Mouse (Mus musculus): ENCODE data around the gene Gprin1. TPM values are rescaled to one million over a fixed set of nuclear protein-coding genes. Genes with fewer than 3 reads are reported as not detected.
A peak's percentile ranks its signal among the peaks of the same experiment; 100 is the strongest.

Gprin1 gene
- polyA plus RNA-seq, 1 experiment from 2014 or later: 0.17 TPM

GRCm38 (mm10) chr13:54749061-54749863 lies 412 bp downstream of the Gprin1 start:
- H3K27me3 ChIP-seq: peaks cover 21% of the 10 kb centered on the region
- TF ChIP-seq CTCF (IDR thresholded peaks at IDR 0.05): no peak
- ChIA-PET POLR2A (no interaction called here), CTCF (no interaction called here)
- no peak for DNase-seq (ENCODE audit: low read depth, low spot score)
- peak; percentile 33 for ATAC-seq
- in situ Hi-C loops (cut with MboI; ENCODE audit: low pct_unique_long_range_greater_than_20kb): no loop called here

DNA sequence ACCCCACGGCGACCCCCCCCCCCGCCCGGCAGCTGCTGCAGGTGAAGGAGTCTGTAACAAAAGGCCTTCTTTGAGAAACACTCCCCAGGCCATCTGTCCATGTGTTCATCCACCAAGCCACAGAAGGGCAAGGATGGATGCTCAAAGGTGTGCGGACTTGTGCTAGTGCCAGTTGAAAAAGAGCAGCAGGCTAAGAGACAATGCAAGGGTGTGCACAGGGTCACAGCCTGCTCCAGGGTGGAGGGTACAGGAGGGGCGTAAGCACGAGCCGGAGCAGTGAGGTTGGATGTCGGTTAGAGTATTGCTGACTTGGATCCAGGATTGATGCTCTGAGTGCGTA lies 983 bp downstream of the Gprin1 start:
- no peak for TF ChIP-seq CTCF (IDR thresholded peaks at IDR 0.05)
- ChIA-PET POLR2A (no interaction called here), CTCF (no interaction called here)
- DNase-seq (ENCODE audit: low read depth, low spot score): no peak
- ATAC-seq: no peak
- peaks cover 20% of the 10 kb centered on the region for H3K27me3 ChIP-seq
- in situ Hi-C loops (cut with MboI; ENCODE audit: low pct_unique_long_range_greater_than_20kb): no loop called here

DNA sequence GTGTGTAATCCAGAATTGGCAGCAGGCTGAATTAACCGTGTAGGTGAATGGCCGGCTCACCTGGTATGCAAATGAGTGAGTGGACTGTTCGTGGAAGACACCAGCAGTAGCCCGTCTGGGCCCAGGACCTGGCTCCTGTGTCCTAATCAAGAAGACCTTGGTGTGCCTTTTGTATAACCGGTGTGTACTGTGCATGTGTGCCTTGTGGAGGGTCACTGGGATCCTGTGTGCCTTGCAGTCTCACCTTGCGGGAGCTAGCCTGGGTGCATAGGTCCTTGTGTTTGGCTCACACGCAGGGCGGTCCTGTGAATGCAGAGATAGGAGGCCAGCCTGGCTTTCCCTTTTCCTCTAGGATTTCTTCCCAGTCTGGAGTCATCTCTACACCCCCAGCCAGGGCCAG lies 1.5 kb downstream of the Gprin1 start:
- ATAC-seq (no peak), DNase-seq (ENCODE audit: low read depth, low spot score) (no peak)
- TF ChIP-seq CTCF (IDR thresholded peaks at IDR 0.05): no peak
- CTCF ChIA-PET: no interaction called here
- H3K27me3 ChIP-seq: peaks cover 16% of the 10 kb centered on the region
- in situ Hi-C loops (cut with MboI; ENCODE audit: low pct_unique_long_range_greater_than_20kb): no loop called here
- POLR2A ChIA-PET: no interaction called here

- ChIA-PET CTCF (no interaction called here), POLR2A (no interaction called here)
Observed at GRCm38 (mm10) chr13:54746896-54747295, 2.8 kb downstream of the Gprin1 start.

DNA sequence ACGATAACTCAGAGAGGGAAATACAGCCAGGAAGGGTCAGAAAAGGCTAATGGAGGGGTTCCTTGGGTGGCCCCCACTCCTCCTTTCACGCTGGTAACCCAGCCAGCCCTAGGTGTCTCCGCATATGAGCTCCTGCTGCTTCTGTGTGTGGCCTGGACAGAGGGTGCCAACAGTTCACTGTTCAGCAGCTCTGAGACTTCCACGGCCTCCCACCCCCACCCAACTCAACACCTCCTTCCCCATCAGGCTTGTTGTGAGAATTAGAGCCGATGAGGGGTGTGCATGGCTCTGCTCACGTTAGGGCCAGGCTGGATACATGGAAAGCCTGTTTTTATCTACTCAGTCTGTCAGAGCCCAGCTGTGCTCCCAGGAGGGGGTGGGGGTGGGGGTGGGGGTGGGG lies 3.6 kb downstream of the Gprin1 start:
- ChIA-PET CTCF (no interaction called here), POLR2A (no interaction called here)
- TF ChIP-seq CTCF (IDR thresholded peaks at IDR 0.05): no peak
- in situ Hi-C loops (cut with MboI; ENCODE audit: low pct_unique_long_range_greater_than_20kb): no loop called here
- H3K27me3 ChIP-seq: peaks cover 17% of the 10 kb centered on the region
- DNase-seq (ENCODE audit: low read depth, low spot score) (no peak), ATAC-seq (no peak)

More at GRCm38 (mm10) chr13:54746896-54747295, 2.8 kb downstream of the Gprin1 start:
- DNase-seq (ENCODE audit: low read depth, low spot score) (no peak), ATAC-seq (no peak)
- TF ChIP-seq CTCF (IDR thresholded peaks at IDR 0.05): no peak
- peaks cover 16% of the 10 kb centered on the region for H3K27me3 ChIP-seq
- in situ Hi-C loops (cut with MboI; ENCODE audit: low pct_unique_long_range_greater_than_20kb): no loop called here

GRCm38 (mm10) chr13:54738213-54738601 lies 11.5 kb downstream of the Gprin1 start:
- CTCF ChIA-PET: no interaction called here
- POLR2A ChIA-PET: no interaction called here
- H3K27me3 ChIP-seq: peaks cover 57% of the 10 kb centered on the region
- in situ Hi-C loops (cut with MboI; ENCODE audit: low pct_unique_long_range_greater_than_20kb): no loop called here
- DNase-seq (ENCODE audit: low read depth, low spot score): no peak
- TF ChIP-seq CTCF (IDR thresholded peaks at IDR 0.05): no peak
- no peak for ATAC-seq

- ATAC-seq: no peak
Observed at GRCm38 (mm10) chr13:54737488-54738212, 12.0 kb downstream of the Gprin1 start.

DNA sequence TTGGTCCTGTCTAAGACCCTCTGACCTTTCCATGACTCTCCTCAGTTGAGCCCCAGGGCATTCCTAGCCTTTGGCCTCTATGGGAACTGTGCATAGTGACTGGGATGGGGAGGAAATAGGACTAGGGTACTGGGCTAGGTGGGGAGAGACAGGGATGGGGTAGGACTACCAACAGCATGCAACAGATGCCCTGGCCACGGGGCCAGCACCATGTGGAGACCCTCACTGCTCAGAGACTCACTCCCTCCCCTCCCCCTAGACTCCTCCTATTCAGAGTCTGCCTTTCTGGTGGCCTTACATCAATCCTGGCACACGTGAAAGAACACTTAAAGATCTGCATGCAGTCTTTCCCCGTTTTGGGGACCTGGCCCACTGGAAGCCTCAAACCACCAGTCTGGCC lies 12.7 kb downstream of the Gprin1 start:
- no peak for ATAC-seq

More at GRCm38 (mm10) chr13:54737488-54738212, 12.0 kb downstream of the Gprin1 start:
- no peak for TF ChIP-seq CTCF (IDR thresholded peaks at IDR 0.05)
- peaks cover 59% of the 10 kb centered on the region for H3K27me3 ChIP-seq
- CTCF ChIA-PET: no interaction called here
- no peak for DNase-seq (ENCODE audit: low read depth, low spot score)
- POLR2A ChIA-PET: no interaction called here
- in situ Hi-C loops (cut with MboI; ENCODE audit: low pct_unique_long_range_greater_than_20kb): no loop called here

DNA sequence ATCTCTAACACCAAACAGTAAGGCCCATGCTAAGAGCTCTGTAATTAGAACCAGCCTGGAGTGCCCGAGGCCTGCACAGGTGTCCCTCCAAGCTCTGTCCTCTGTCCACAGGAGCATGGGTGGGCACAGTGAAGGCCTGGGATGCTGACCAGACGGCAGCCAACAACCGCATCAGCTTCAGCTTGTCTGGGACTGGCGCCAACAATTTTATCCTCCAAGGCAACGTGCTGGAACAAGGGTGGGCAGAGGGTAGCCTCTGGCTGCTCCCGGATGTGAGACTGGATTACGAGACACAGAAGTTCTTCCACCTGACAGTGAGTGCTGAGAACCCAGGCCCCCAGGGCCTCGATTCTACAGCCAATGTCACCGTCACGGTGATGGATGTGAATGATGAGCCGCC lies 23.5 kb downstream of the Gprin1 start:
- ChIA-PET CTCF (no interaction called here), POLR2A (no interaction called here)
- no peak for ATAC-seq
- no peak for TF ChIP-seq CTCF (IDR thresholded peaks at IDR 0.05)
- H3K27me3 ChIP-seq: peaks cover 10% of the 10 kb centered on the region
- no peak for DNase-seq (ENCODE audit: low read depth, low spot score)
- in situ Hi-C loops (cut with MboI; ENCODE audit: low pct_unique_long_range_greater_than_20kb): no loop called here

More for the DNA sequence above, 12.7 kb downstream of the Gprin1 start:
- no peak for DNase-seq (ENCODE audit: low read depth, low spot score)
- ChIA-PET POLR2A (interaction anchor here (0.6 kb wide), 1 partner anchor 25 kb away, joined by 3 read pairs; no protein-coding TSS in a partner anchor), CTCF (no interaction called here)
- in situ Hi-C loops (cut with MboI; ENCODE audit: low pct_unique_long_range_greater_than_20kb): no loop called here
- H3K27me3 ChIP-seq: peaks cover 54% of the 10 kb centered on the region
- no peak for TF ChIP-seq CTCF (IDR thresholded peaks at IDR 0.05)

DNA sequence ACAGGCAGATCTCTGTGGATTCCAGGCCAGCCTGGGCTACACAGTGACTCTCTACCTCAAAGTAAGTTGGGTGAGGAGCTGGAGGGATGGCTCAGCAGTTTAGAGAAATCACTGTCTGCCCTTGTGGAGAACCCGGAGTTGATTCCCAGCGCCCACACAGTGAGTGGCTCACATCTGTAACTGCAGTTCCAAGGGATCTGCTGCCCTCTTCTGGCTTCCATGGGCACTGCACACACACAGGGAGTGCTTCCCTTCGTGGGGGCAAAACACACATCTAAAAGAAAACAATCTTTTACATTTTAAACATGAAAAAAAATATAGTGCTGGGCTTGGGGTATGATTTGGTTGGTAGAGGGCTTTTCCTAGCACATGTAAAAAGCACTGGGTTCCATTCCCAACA lies 26.5 kb downstream of the Gprin1 start:
- ATAC-seq (no peak), DNase-seq (ENCODE audit: low read depth, low spot score) (no peak)
- CTCF ChIA-PET: no interaction called here
- peaks cover 21% of the 10 kb centered on the region for H3K27me3 ChIP-seq
- POLR2A ChIA-PET: no interaction called here
- no peak for TF ChIP-seq CTCF (IDR thresholded peaks at IDR 0.05)
- in situ Hi-C loops (cut with MboI; ENCODE audit: low pct_unique_long_range_greater_than_20kb): no loop called here

DNA sequence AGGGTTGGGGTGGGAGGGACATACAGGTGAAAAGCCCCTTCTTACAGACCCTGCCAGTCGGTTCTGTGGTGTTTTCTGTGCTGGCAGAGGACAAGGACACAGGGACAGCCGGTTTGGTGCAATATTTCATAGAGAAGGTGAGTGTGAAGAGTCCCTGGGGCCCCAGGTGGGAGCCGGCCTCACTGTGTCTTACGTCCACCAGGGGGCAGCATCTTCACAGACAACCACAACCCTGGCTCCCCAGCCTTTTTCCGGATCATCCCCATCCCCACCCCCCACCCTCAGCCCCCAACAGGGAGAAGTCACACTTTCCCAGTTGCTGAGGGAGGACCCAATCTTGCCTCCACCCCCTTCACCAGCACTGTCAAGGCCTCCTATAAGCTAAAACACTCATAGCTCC lies 32.8 kb downstream of the Gprin1 start:
- ChIA-PET POLR2A (no interaction called here), CTCF (interaction anchor here (1.0 kb wide), 1 partner anchor 16 kb away, joined by 3 read pairs; the partner anchor contains the start of gene Cdhr2)
- DNase-seq (ENCODE audit: low read depth, low spot score) (no peak), ATAC-seq (no peak)
- peaks cover 11% of the 10 kb centered on the region for H3K27me3 ChIP-seq
- in situ Hi-C loops (cut with MboI; ENCODE audit: low pct_unique_long_range_greater_than_20kb): no loop called here
- TF ChIP-seq CTCF (IDR thresholded peaks at IDR 0.05): no peak
